Mouse (Mus musculus) right cerebral cortex, postnatal 10 days (tissue): ENCODE results near the gene Armc7.
A peak's percentile ranks its signal among the peaks of the same experiment; 100 is the strongest.
"Not testable (repeated sequence)": the region's sequence is repeated elsewhere in the genome, so short reads cannot be mapped to it uniquely, and the experiment has no call there.

Experiments used
- DNase-seq, 2 experiments: peaks; one replicate each; pipeline ENCODE4 v3.0.0; 2021; ENCODE audit warnings: low spot score in 2 of 2

Armc7 gene

GRCm38 (mm10) chr11:115522238-115522637, 46.8 kb downstream of the Armc7 start:
- DNase-seq: no peak

- no peak for DNase-seq
Measured at GRCm38 (mm10) chr11:115522703-115523102, 47.2 kb downstream of the Armc7 start.

DNA sequence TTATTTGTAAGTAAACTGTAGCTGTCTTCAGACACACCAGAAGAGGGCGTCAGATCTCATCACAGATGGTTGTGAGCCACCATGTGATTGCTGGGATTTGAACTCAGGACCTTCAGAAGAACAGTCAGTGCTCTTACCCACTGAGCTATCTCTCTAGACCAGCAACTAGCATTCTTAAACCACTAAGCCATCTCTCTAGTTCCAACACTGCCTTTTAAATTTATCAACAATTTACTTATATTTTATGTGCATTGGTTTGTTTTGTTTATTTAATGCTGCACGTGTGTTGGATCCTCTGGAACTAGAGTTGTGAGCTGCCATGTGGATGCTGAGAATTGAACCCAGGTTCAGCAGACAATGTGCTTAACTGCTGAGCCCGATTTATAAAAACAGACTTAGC, 51.0 kb downstream of the Armc7 start:
- not testable (repeated sequence) for DNase-seq

DNA sequence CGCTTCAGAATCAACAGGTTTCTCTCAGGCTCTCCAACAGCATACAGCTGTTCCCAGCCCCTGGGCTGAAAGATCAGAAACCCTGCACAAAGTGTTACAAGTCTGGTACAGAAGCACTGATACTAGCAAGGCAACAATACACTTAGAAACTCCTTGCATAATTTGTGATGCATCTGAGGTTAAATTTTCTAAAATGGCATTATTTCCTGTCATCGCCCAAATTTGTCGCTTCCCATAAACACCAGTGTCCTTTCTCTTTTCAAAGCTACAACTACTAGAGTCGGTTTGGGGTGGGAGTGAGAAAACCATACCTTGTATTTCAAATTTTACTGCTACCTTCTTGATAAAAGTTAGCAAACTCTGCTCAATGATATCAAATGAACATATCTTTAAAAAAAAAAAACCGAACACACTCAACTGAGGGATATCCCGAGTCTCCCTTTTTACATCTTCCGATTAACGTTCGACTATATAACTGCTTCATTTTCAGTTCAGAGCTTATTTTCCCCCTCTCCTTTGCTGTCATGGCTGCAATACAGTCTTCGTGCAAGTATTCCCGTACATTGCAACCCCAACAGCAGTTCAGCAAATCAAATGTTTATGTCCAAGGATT, 59.4 kb downstream of the Armc7 start:
- DNase-seq: no peak

DNA sequence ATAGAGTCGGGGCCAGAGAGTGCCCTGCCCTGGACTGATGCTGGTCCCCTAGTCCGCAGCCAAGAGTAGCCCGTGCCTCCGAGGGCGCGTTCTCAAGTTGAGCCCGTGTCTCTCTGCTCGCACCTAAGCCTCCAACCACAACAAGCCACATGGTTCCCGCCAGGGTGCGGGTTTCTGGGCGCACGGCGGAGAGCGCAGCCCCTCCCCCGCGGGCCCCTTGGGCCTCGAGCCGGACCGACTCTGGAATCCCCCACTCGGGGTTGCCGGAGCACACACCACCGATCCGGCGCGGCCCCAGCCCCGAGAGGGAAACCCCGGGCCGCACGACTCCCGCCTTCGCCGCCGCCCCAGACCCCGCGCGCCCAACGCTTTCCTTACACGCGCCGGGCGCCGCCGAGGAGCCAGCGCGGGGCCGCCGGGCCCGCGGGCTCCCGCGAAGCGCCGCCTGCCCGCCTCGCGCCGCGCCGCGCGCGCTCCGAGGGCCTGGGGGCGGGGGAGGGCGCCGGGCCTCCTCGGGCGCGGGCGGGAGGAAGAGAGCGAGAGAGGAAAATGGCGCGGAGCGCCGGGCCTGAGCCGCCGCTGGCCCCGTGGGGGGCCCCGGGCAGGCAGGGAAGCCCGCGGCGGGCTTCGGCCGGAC, 60.1 kb downstream of the Armc7 start:
- peak; percentile 75 to 76 for DNase-seq

GRCm38 (mm10) chr11:115536038-115536681, 60.7 kb downstream of the Armc7 start, which contains the start of gene Sumo2:
Sumo2 (minus strand) TSS chr11:115536276.
- peak; percentile 97 to 98 for DNase-seq

GRCm38 (mm10) chr11:115536856-115537568, 61.5 kb downstream of the Armc7 start:
- peak; percentile 52 to 71 for DNase-seq

- no peak for DNase-seq
Measured at GRCm38 (mm10) chr11:115538045-115538444, 62.6 kb downstream of the Armc7 start.
